Mouse (Mus musculus) MEL (cell line): ENCODE measurements around the gene Mrpl33. TPM values are rescaled to one million over a fixed set of nuclear protein-coding genes. Genes with fewer than 3 reads are reported as not detected.

ENCODE experiments used
- DNase-seq: peaks from one replicate; pipeline ENCODE4 v3.0.0; 2011; ENCODE audit warnings: low read depth, low spot score
- H3K27ac ChIP-seq: 2 replicates; pipeline ENCODE4 v1.5.1; 2012; ENCODE audit warnings: low read depth, mild to moderate bottlenecking, control low read depth, low read length, moderate library complexity; ENCODE audit not compliant: control insufficient read depth
- H3K27me3 ChIP-seq, 2 experiments: fragments of 150-350 bp in 1 of 2; sonication (generic) in 1 of 2; 2 replicates each; pipeline ENCODE4 v1.6.1; 2012; ENCODE audit warnings: low read length in 2 of 2, mild to moderate bottlenecking in 2 of 2, improper control_type of control experiment in 1 of 2, moderate library complexity in 1 of 2; ENCODE audit not compliant: insufficient read depth in 2 of 2, control insufficient read depth in 1 of 2
- H3K36me3 ChIP-seq, 2 experiments: 2 replicates each; pipeline ENCODE4 v1.6.1; 2012 to 2014; ENCODE audit warnings: low read length in 2 of 2, improper control_type of control experiment in 1 of 2, inconsistent platforms in 1 of 2, mild to moderate bottlenecking in 1 of 2; ENCODE audit not compliant: insufficient read depth in 2 of 2, control insufficient read depth in 1 of 2
- H3K4me1 ChIP-seq, 2 experiments: fragments of 150-350 bp in 1 of 2; sonication (generic) in 1 of 2; 2 replicates each; pipeline ENCODE4 v1.6.1; 2012; ENCODE audit warnings: low read length in 2 of 2, improper control_type of control experiment in 1 of 2, mild to moderate bottlenecking in 1 of 2; ENCODE audit not compliant: insufficient read depth in 2 of 2, control insufficient read depth in 1 of 2
- H3K4me3 ChIP-seq, 2 experiments: fragments of 150-350 bp in 1 of 2; sonication (generic) in 1 of 2; 2 replicates each; pipeline ENCODE4 v1.5.1; 2012; ENCODE audit warnings: low read depth in 2 of 2, low read length in 2 of 2, mild to moderate bottlenecking in 2 of 2, moderate library complexity in 2 of 2, control low read depth in 1 of 2, improper control_type of control experiment in 1 of 2; ENCODE audit not compliant: control insufficient read depth in 1 of 2, insufficient read depth in 1 of 2
- H3K79me2 ChIP-seq: 2 replicates; pipeline ENCODE4 v1.6.1; 2012; ENCODE audit warnings: mild to moderate bottlenecking, low read length, moderate library complexity; ENCODE audit not compliant: control insufficient read depth, poor library complexity, insufficient read depth
- H3K9ac ChIP-seq: 2 replicates; pipeline ENCODE4 v1.6.1; 2012; ENCODE audit warnings: low read depth, mild to moderate bottlenecking, control low read depth, low read length, moderate library complexity; ENCODE audit not compliant: control insufficient read depth, poor library complexity, severe bottlenecking
- H3K9me3 ChIP-seq: fragments of 150-350 bp; sonication (generic); replicated peaks from 2 replicates; pipeline ENCODE4 v1.6.1; 2012; ENCODE audit warnings: mild to moderate bottlenecking, low read length, improper control_type of control experiment, moderate library complexity; ENCODE audit not compliant: insufficient read depth
- BHLHE40 ChIP-seq: IDR thresholded peaks from 2 replicates; pipeline ENCODE4 v1.6.1; 2012; ENCODE audit warnings: low read depth, mild to moderate bottlenecking, inconsistent platforms, low read length, improper control_type of control experiment, borderline replicate concordance
- CHD2 ChIP-seq: IDR thresholded peaks from 2 replicates; pipeline ENCODE4 v1.6.1; 2011; ENCODE audit warnings: low read length, improper control_type of control experiment
- E2F4 ChIP-seq: IDR thresholded peaks from 2 replicates; pipeline ENCODE4 v1.6.1; 2011; ENCODE audit warnings: low read depth, low read length, improper control_type of control experiment, borderline replicate concordance
- ETS1 ChIP-seq: IDR thresholded peaks from 2 replicates; pipeline ENCODE4 v1.6.1; 2012; ENCODE audit warnings: low read depth, mild to moderate bottlenecking, inconsistent platforms, low read length, improper control_type of control experiment, moderate library complexity
- GABPA ChIP-seq: IDR thresholded peaks from 2 replicates; pipeline ENCODE4 v1.6.1; 2012; ENCODE audit warnings: low read depth, mild to moderate bottlenecking, inconsistent platforms, low read length, improper control_type of control experiment, moderate library complexity
- HCFC1 ChIP-seq: IDR thresholded peaks from 2 replicates; pipeline ENCODE4 v1.6.1; 2012; ENCODE audit warnings: low read depth, mild to moderate bottlenecking, inconsistent platforms, low read length, improper control_type of control experiment, moderate library complexity
- KAT2A ChIP-seq: conservative IDR thresholded peaks from 2 replicates; pipeline ENCODE4 v1.6.1; 2012; ENCODE audit warnings: low read depth, low read length, improper control_type of control experiment, inconsistent platforms
- MAFK ChIP-seq: IDR thresholded peaks from 2 replicates; pipeline ENCODE4 v1.6.1; 2011; ENCODE audit warnings: low read depth, mild to moderate bottlenecking, low read length, improper control_type of control experiment, borderline replicate concordance
- MAX ChIP-seq: IDR thresholded peaks from 2 replicates; pipeline ENCODE4 v1.6.1; 2011; ENCODE audit warnings: low read length, improper control_type of control experiment
- MAZ ChIP-seq: IDR thresholded peaks from 2 replicates; pipeline ENCODE4 v1.6.1; 2012; ENCODE audit warnings: low read depth, mild to moderate bottlenecking, inconsistent platforms, low read length, improper control_type of control experiment
- MXI1 ChIP-seq: IDR thresholded peaks from 2 replicates; pipeline ENCODE4 v1.6.1; 2011; ENCODE audit warnings: mild to moderate bottlenecking, low read depth, low read length, improper control_type of control experiment
- NELFE ChIP-seq: IDR thresholded peaks from 2 replicates; pipeline ENCODE4 v1.6.1; 2011; ENCODE audit warnings: low read depth, low read length, improper control_type of control experiment
- POLR2A ChIP-seq, 2 experiments: IDR thresholded peaks; 2 replicates each; pipeline ENCODE4 v1.6.1; 2011 to 2012; ENCODE audit warnings: low read length in 2 of 2, mild to moderate bottlenecking in 2 of 2, control low read depth in 1 of 2, improper control_type of control experiment in 1 of 2, low read depth in 1 of 2, moderate library complexity in 1 of 2; ENCODE audit not compliant: control insufficient read depth in 1 of 2, insufficient read depth in 1 of 2, poor library complexity in 1 of 2
- POLR2AphosphoS2 ChIP-seq: IDR thresholded peaks from 2 replicates; pipeline ENCODE4 v1.6.1; 2011; ENCODE audit warnings: low read length, improper control_type of control experiment
- POLR2AphosphoS5 ChIP-seq: IDR thresholded peaks from 2 replicates; pipeline ENCODE4 v1.6.1; 2012; ENCODE audit warnings: low read depth, borderline replicate concordance, mild to moderate bottlenecking, inconsistent platforms, low read length, moderate library complexity, mixed read lengths
- RAD21 ChIP-seq: IDR thresholded peaks from 2 replicates; pipeline ENCODE4 v1.6.1; 2011; ENCODE audit warnings: mild to moderate bottlenecking, low read depth, low read length, improper control_type of control experiment
- RCOR1 ChIP-seq: IDR thresholded peaks from 2 replicates; pipeline ENCODE4 v1.6.1; 2012; ENCODE audit warnings: low read depth, mild to moderate bottlenecking, inconsistent platforms, low read length, improper control_type of control experiment
- SIN3A ChIP-seq: IDR thresholded peaks from 2 replicates; pipeline ENCODE4 v1.6.1; 2012; ENCODE audit warnings: low read length, improper control_type of control experiment, inconsistent platforms
- SMC3 ChIP-seq: IDR thresholded peaks from 2 replicates; pipeline ENCODE4 v1.6.1; 2011; ENCODE audit warnings: low read depth, low read length, improper control_type of control experiment
- TAL1 ChIP-seq: IDR thresholded peaks from 2 replicates; pipeline ENCODE4 v1.6.1; 2012; ENCODE audit warnings: mild to moderate bottlenecking, inconsistent platforms, low read length, moderate library complexity, mixed read lengths
- TBP ChIP-seq: IDR thresholded peaks from 2 replicates; pipeline ENCODE4 v1.8.0; 2011; ENCODE audit warnings: low read depth, low read length, improper control_type of control experiment
- TCF12 ChIP-seq: IDR thresholded peaks from 2 replicates; pipeline ENCODE4 v1.6.1; 2014; ENCODE audit warnings: low read depth, mild to moderate bottlenecking, inconsistent platforms, low read length, improper control_type of control experiment, moderate library complexity
- UBTF ChIP-seq: IDR thresholded peaks from 2 replicates; pipeline ENCODE4 v1.6.1; 2012; ENCODE audit warnings: low read depth, mild to moderate bottlenecking, inconsistent platforms, low read length, improper control_type of control experiment, moderate library complexity, borderline replicate concordance; ENCODE audit not compliant: insufficient read depth
- USF1 ChIP-seq: IDR thresholded peaks from 2 replicates; pipeline ENCODE4 v1.6.1; 2014; ENCODE audit warnings: low read depth, mild to moderate bottlenecking, inconsistent platforms, low read length, improper control_type of control experiment, moderate library complexity
- USF2 ChIP-seq, 2 experiments: IDR thresholded peaks; 2 replicates each; pipeline ENCODE4 v1.6.1; 2011 to 2012; ENCODE audit warnings: improper control_type of control experiment in 2 of 2, low read length in 2 of 2, borderline replicate concordance in 1 of 2, inconsistent platforms in 1 of 2, low read depth in 1 of 2, mild to moderate bottlenecking in 1 of 2; ENCODE audit not compliant: insufficient read depth in 1 of 2
- polyA plus RNA-seq, 2 experiments: library from polyadenylated mRNA; stranded (reverse) in 1 of 2; unstranded in 1 of 2; fragments of >175 nt in 1 of 2; fragments of >200 nt in 1 of 2; gene quantifications; 2 replicates each; pipeline versions ENCODE4 v1.2.1 to v1.2.4; 2012; ENCODE audit warnings: low replicate concordance in 2 of 2, low read depth in 1 of 2; ENCODE audit not compliant: insufficient read length in 2 of 2, insufficient read depth in 1 of 2, missing spikeins in 1 of 2
- total RNA-seq: library from RNA; depleted of rRNA; stranded (reverse); fragments of 300-350 nt; gene quantifications from 2 replicates; pipeline ENCODE4 v1.2.3, GENCODE M21; 2012

Gene Mrpl33
- total and polyA plus RNA-seq, 3 experiments: 158 to 249 TPM; not detected in 1

- DNase-seq: no peak
- Histone ChIP-seq H3K9ac (no peak overlapping the region), H3K9me3 (no peaks in the 10 kb centered on the region), H3K27ac (no peak overlapping the region), H3K79me2 (no peaks in the 10 kb centered on the region), H3K27me3 (no peaks in the 10 kb centered on the region), H3K4me3 (no peak overlapping the region), H3K4me1 (no peaks in the 10 kb centered on the region), H3K36me3 (peaks cover 0 to 3% of the 10 kb centered on the region in 2 experiments; a peak in 2 of 4 replicates)
- no peak for TF ChIP-seq RCOR1
- no peak for TF ChIP-seq TBP
Measured at GRCm38 (mm10) chr5:31645798-31646197, 49.1 kb downstream of the Mrpl33 start.

- H3K4me1 ChIP-seq: no peaks in the 10 kb centered on the region
- no peak overlapping the region for H3K9ac ChIP-seq
- no peak overlapping the region for H3K4me3 ChIP-seq
- no peaks in the 10 kb centered on the region for H3K9me3 ChIP-seq
- no peaks in the 10 kb centered on the region for H3K79me2 ChIP-seq
- no peak for DNase-seq
- no peaks in the 10 kb centered on the region for H3K27me3 ChIP-seq
- TF ChIP-seq E2F4 (no peak), KAT2A (no peak), NELFE (no peak), GABPA (no peak), USF1 (no peak), POLR2AphosphoS2 (no peak), TAL1 (no peak), MAZ (no peak), POLR2AphosphoS5 (no peak), SMC3 (no peak), HCFC1 (no peak)
- TF ChIP-seq, all 39 proteins: peak for 0
- Histone ChIP-seq H3K27ac (no peak overlapping the region), H3K36me3 (peaks cover 0 to 3% of the 10 kb centered on the region in 2 experiments; a peak in 2 of 4 replicates)
Measured at GRCm38 (mm10) chr5:31646574-31646973, 49.8 kb downstream of the Mrpl33 start.

GRCm38 (mm10) chr5:31647327-31647726 is 50.6 kb downstream of the Mrpl33 start:
- no peak for TF ChIP-seq TAL1
- no peak for TF ChIP-seq POLR2AphosphoS5
- no peak for TF ChIP-seq ETS1
- TF ChIP-seq USF1: no peak
- TF ChIP-seq SIN3A: no peak
- TF ChIP-seq MXI1: no peak
- no peak for TF ChIP-seq NELFE
- TF ChIP-seq TCF12: no peak
- no peak for TF ChIP-seq CHD2
- no peak for TF ChIP-seq POLR2A (IDR thresholded peaks at IDR 0.05; ENCODE audit: control insufficient read depth in 1 of 2, insufficient read depth in 1 of 2, low read depth in 1 of 2, low read length in 2 of 2, poor library complexity in 1 of 2)
- no peak for TF ChIP-seq RAD21
- no peak for TF ChIP-seq USF2 (IDR thresholded peaks at IDR 0.05; ENCODE audit: borderline replicate concordance in 1 of 2, insufficient read depth in 1 of 2, low read depth in 1 of 2, low read length in 2 of 2)
- TF ChIP-seq BHLHE40: no peak
- TF ChIP-seq MAZ: no peak
- TF ChIP-seq TBP: no peak
- no peak for TF ChIP-seq MAX
- no peak for TF ChIP-seq MAFK
- TF ChIP-seq UBTF: no peak
- Histone ChIP-seq H3K9me3 (no peaks in the 10 kb centered on the region), H3K9ac (no peak overlapping the region), H3K36me3 (peaks cover 0 to 4% of the 10 kb centered on the region in 2 experiments; a peak in 2 of 4 replicates), H3K4me3 (no peak overlapping the region), H3K27ac (no peak overlapping the region), H3K27me3 (no peaks in the 10 kb centered on the region), H3K4me1 (no peaks in the 10 kb centered on the region), H3K79me2 (no peaks in the 10 kb centered on the region)
- DNase-seq: no peak
